Mouse (Mus musculus): ENCODE results near the gene Hgd. TPM values are rescaled to one million over a fixed set of nuclear protein-coding genes. Genes with fewer than 3 reads are reported as not detected.

The Hgd gene
- polyA plus RNA-seq, 1 experiment from 2014 or later = 0.43 TPM

- H3K9ac ChIP-seq = no peak overlapping the region
- H3K9me3 ChIP-seq (replicated peaks) = no peaks in the 10 kb centered on the region
- peaks cover 21% of the 10 kb centered on the region for H3K36me3 ChIP-seq
- H3K27ac ChIP-seq (ENCODE audit: poor library complexity, severe bottlenecking) = no peak overlapping the region
- H3K4me3 ChIP-seq = no peak overlapping the region
- peaks cover 29% of the 10 kb centered on the region for H3K4me1 ChIP-seq (replicated peaks)
- no peaks in the 10 kb centered on the region for H3K27me3 ChIP-seq (replicated peaks)
- H3K4me2 ChIP-seq = no peak overlapping the region
- 70% methylated on average over 5 of the region's 5 CpGs for WGBS
- no peak for ATAC-seq (ENCODE audit: insufficient number of reproducible peaks, low FRiP score)
Observed at GRCm38 (mm10) chr16:37651467-37651866, 71.5 kb downstream of the Hgd start.

- H3K9me3 ChIP-seq (replicated peaks) = no peaks in the 10 kb centered on the region
- peaks cover 38% of the 10 kb centered on the region for H3K4me1 ChIP-seq (replicated peaks)
- H3K4me3 ChIP-seq = no peak overlapping the region
- H3K4me2 ChIP-seq = peak overlapping the region; percentile 76
- H3K27me3 ChIP-seq (replicated peaks) = no peaks in the 10 kb centered on the region
- no peak overlapping the region for H3K27ac ChIP-seq (ENCODE audit: poor library complexity, severe bottlenecking)
- no peak for ATAC-seq (ENCODE audit: insufficient number of reproducible peaks, low FRiP score)
- no peak overlapping the region for H3K9ac ChIP-seq
- H3K36me3 ChIP-seq = peaks cover 10% of the 10 kb centered on the region
- WGBS = 89% methylated on average over 5 of the region's 5 CpGs
Observed at GRCm38 (mm10) chr16:37652654-37653053, 72.7 kb downstream of the Hgd start.

- Histone ChIP-seq H3K4me3 (peak overlapping the region; percentile 92), H3K9ac (peak overlapping the region; percentile 2; the same call in 1 of the 2 replicates), H3K27ac (ENCODE audit: poor library complexity, severe bottlenecking) (no peak overlapping the region), H3K36me3 (peaks cover 6% of the 10 kb centered on the region), H3K27me3 (replicated peaks) (no peaks in the 10 kb centered on the region), H3K4me2 (peak overlapping the region; percentile 76), H3K4me1 (replicated peaks) (peaks cover 42% of the 10 kb centered on the region), H3K9me3 (replicated peaks) (no peaks in the 10 kb centered on the region)
- no peak for ATAC-seq (ENCODE audit: insufficient number of reproducible peaks, low FRiP score)
- 77% methylated on average over 1 of the region's 1 CpGs for WGBS
Observed at GRCm38 (mm10) chr16:37653058-37653457, 73.1 kb downstream of the Hgd start.

- Histone ChIP-seq H3K9ac (peak within 1 kb of the TSS; percentile 97), H3K36me3 (0 out of 2 replicates have a peak, but pooled peaks cover 3% of the 10 kb centered on the region), H3K4me2 (peak within 1 kb of the TSS; percentile 76), H3K4me1 (replicated peaks) (peaks cover 42% of the 10 kb centered on the region), H3K27me3 (replicated peaks) (no peaks in the 10 kb centered on the region), H3K27ac (ENCODE audit: poor library complexity, severe bottlenecking) (peak within 1 kb of the TSS; percentile 90), H3K9me3 (replicated peaks) (no peaks in the 10 kb centered on the region), H3K4me3 (peak within 1 kb of the TSS; percentile 92)
- WGBS = under 1% methylated on average over 51 of the region's 58 CpGs
- ATAC-seq (ENCODE audit: insufficient number of reproducible peaks, low FRiP score) = peak; percentile 98
Observed at GRCm38 (mm10) chr16:37653731-37654657, 74.0 kb downstream of the Hgd start, which contains the start of gene Ndufb4. TSS of gene Ndufb4 (minus strand) at chr16:37654453.

GRCm38 (mm10) chr16:37654831-37655455 lies 75.0 kb downstream of the Hgd start:
- peak overlapping the region; percentile 73 for H3K27ac ChIP-seq (ENCODE audit: poor library complexity, severe bottlenecking)
- H3K9me3 ChIP-seq (replicated peaks) = no peaks in the 10 kb centered on the region
- H3K27me3 ChIP-seq (replicated peaks) = no peaks in the 10 kb centered on the region
- H3K4me3 ChIP-seq = no peak overlapping the region
- peaks cover 42% of the 10 kb centered on the region for H3K4me1 ChIP-seq (replicated peaks)
- WGBS = 63% methylated on average over 4 of the region's 4 CpGs
- ATAC-seq (ENCODE audit: insufficient number of reproducible peaks, low FRiP score) = no peak
- peak overlapping the region; percentile 58 for H3K4me2 ChIP-seq
- 0 out of 2 replicates have a peak, but pooled peaks cover 3% of the 10 kb centered on the region for H3K36me3 ChIP-seq
- no peak overlapping the region for H3K9ac ChIP-seq

GRCm38 (mm10) chr16:37655756-37656347 lies 75.9 kb downstream of the Hgd start:
- 25% methylated on average over 4 of the region's 4 CpGs for WGBS
- Histone ChIP-seq H3K9ac (no peak overlapping the region), H3K4me1 (replicated peaks) (peaks cover 42% of the 10 kb centered on the region), H3K4me3 (no peak overlapping the region), H3K9me3 (replicated peaks) (no peaks in the 10 kb centered on the region), H3K36me3 (no peaks in the 10 kb centered on the region), H3K27ac (ENCODE audit: poor library complexity, severe bottlenecking) (no peak overlapping the region), H3K27me3 (replicated peaks) (no peaks in the 10 kb centered on the region), H3K4me2 (no peak overlapping the region)
- ATAC-seq (ENCODE audit: insufficient number of reproducible peaks, low FRiP score) = no peak

GRCm38 (mm10) chr16:37656796-37657195 lies 76.8 kb downstream of the Hgd start:
- no peaks in the 10 kb centered on the region for H3K27me3 ChIP-seq (replicated peaks)
- H3K4me2 ChIP-seq = no peak overlapping the region
- no peak for ATAC-seq (ENCODE audit: insufficient number of reproducible peaks, low FRiP score)
- H3K9ac ChIP-seq = no peak overlapping the region
- H3K36me3 ChIP-seq = no peaks in the 10 kb centered on the region
- 82% methylated on average over 7 of the region's 7 CpGs for WGBS
- peaks cover 35% of the 10 kb centered on the region for H3K4me1 ChIP-seq (replicated peaks)
- H3K4me3 ChIP-seq = no peak overlapping the region
- H3K9me3 ChIP-seq (replicated peaks) = no peaks in the 10 kb centered on the region
- H3K27ac ChIP-seq (ENCODE audit: poor library complexity, severe bottlenecking) = no peak overlapping the region

GRCm38 (mm10) chr16:37663643-37664459 lies 83.9 kb downstream of the Hgd start:
- ATAC-seq (ENCODE audit: insufficient number of reproducible peaks, low FRiP score) = no peak
- H3K36me3 ChIP-seq = no peaks in the 10 kb centered on the region
- H3K4me3 ChIP-seq = no peak overlapping the region
- H3K9ac ChIP-seq = no peak overlapping the region
- no peak overlapping the region for H3K4me2 ChIP-seq
- no peak overlapping the region for H3K27ac ChIP-seq (ENCODE audit: poor library complexity, severe bottlenecking)
- 0 out of 2 replicates have a peak, but pooled peaks cover 3% of the 10 kb centered on the region for H3K4me1 ChIP-seq (replicated peaks)
- 71% methylated on average over 9 of the region's 9 CpGs for WGBS
- H3K9me3 ChIP-seq (replicated peaks) = no peaks in the 10 kb centered on the region
- no peaks in the 10 kb centered on the region for H3K27me3 ChIP-seq (replicated peaks)

- Histone ChIP-seq H3K4me2 (no peak overlapping the region), H3K36me3 (no peaks in the 10 kb centered on the region), H3K9ac (no peak overlapping the region), H3K27me3 (replicated peaks) (no peaks in the 10 kb centered on the region), H3K9me3 (replicated peaks) (no peaks in the 10 kb centered on the region), H3K27ac (ENCODE audit: poor library complexity, severe bottlenecking) (no peak overlapping the region), H3K4me1 (replicated peaks) (0 out of 2 replicates have a peak, but pooled peaks cover 3% of the 10 kb centered on the region), H3K4me3 (no peak overlapping the region)
- 58% methylated on average over 5 of the region's 5 CpGs for WGBS
- ATAC-seq (ENCODE audit: insufficient number of reproducible peaks, low FRiP score) = no peak
Observed at GRCm38 (mm10) chr16:37665394-37665935, 85.5 kb downstream of the Hgd start.

- Histone ChIP-seq H3K9me3 (replicated peaks) (peaks cover 8% of the 10 kb centered on the region; the same call in 1 of the 2 replicates), H3K27ac (ENCODE audit: poor library complexity, severe bottlenecking) (no peak overlapping the region), H3K36me3 (no peaks in the 10 kb centered on the region), H3K4me2 (no peak overlapping the region), H3K9ac (no peak overlapping the region), H3K4me1 (replicated peaks) (0 out of 2 replicates have a peak, but pooled peaks cover 3% of the 10 kb centered on the region), H3K27me3 (replicated peaks) (no peaks in the 10 kb centered on the region), H3K4me3 (no peak overlapping the region)
- 27% methylated on average over 4 of the region's 4 CpGs for WGBS
- ATAC-seq (ENCODE audit: insufficient number of reproducible peaks, low FRiP score) = no peak
Observed at GRCm38 (mm10) chr16:37670666-37671283, 90.8 kb downstream of the Hgd start.
